Mouse (Mus musculus): ENCODE measurements around the gene D11Wsu47e. TPM values are rescaled to one million over a fixed set of nuclear protein-coding genes. Genes with fewer than 3 reads are reported as not detected.

The D11Wsu47e gene
- polyA plus RNA-seq, 1 experiment from 2014 or later, result 14.6 TPM

GRCm38 (mm10) chr11:113687031-113687430, 2.8 kb downstream of the D11Wsu47e start:
- H3K9me3 ChIP-seq, result no peaks in the 10 kb centered on the region
- WGBS, result 77% methylated on average over 2 of the region's 2 CpGs
- H3K27ac ChIP-seq, result no peak overlapping the region
- H3K4me1 ChIP-seq (replicated peaks), result 0 out of 2 replicates have a peak, but pooled peaks cover 8% of the 10 kb centered on the region
- no peak overlapping the region for H3K4me3 ChIP-seq (replicated peaks)
- no peaks in the 10 kb centered on the region for H3K27me3 ChIP-seq (replicated peaks)
- peaks cover 16% of the 10 kb centered on the region for H3K36me3 ChIP-seq
- no peak overlapping the region for H3K9ac ChIP-seq
- ATAC-seq, result no peak
- no peak overlapping the region for H3K4me2 ChIP-seq (replicated peaks)

- Histone ChIP-seq H3K4me2 (replicated peaks) (no peak overlapping the region), H3K36me3 (peaks cover 41% of the 10 kb centered on the region), H3K27ac (0 out of 2 replicates have a peak overlapping the region, but pooled peaks have one; percentile 42), H3K4me1 (replicated peaks) (0 out of 2 replicates have a peak, but pooled peaks cover 7% of the 10 kb centered on the region), H3K9ac (no peak overlapping the region), H3K27me3 (replicated peaks) (no peaks in the 10 kb centered on the region), H3K4me3 (replicated peaks) (no peak overlapping the region), H3K9me3 (no peaks in the 10 kb centered on the region)
- 88% methylated on average over 12 of the region's 12 CpGs for whole genome bisulfite sequencing
- no peak for ATAC-seq
Measured at GRCm38 (mm10) chr11:113690506-113690905, 6.3 kb downstream of the D11Wsu47e start.

DNA sequence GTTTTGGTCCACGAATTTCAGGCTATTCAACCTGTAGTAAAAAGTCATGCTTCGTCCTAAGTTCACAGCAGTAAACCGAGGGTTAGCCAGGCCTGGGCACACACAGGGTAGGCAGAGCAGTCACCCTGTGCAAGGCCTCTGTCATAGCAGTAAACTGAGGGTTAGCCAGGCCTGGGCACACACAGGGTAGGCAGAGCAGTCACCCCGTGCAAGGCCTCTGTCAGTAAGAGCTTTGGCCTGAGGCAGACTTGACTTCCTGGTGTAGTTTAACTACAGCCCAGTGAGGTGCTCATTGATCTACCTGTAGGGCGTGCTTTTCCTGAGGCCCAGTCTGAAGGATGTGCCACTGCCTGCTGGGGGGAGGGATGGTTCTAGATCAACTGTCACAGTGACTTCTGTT, 7.1 kb downstream of the D11Wsu47e start:
- Histone ChIP-seq H3K36me3 (peaks cover 43% of the 10 kb centered on the region), H3K4me3 (replicated peaks) (no peak overlapping the region), H3K27ac (peak overlapping the region; percentile 42; the same call in 1 of the 2 replicates), H3K27me3 (replicated peaks) (no peaks in the 10 kb centered on the region), H3K9me3 (no peaks in the 10 kb centered on the region), H3K4me2 (replicated peaks) (no peak overlapping the region), H3K9ac (no peak overlapping the region), H3K4me1 (replicated peaks) (0 out of 2 replicates have a peak, but pooled peaks cover 7% of the 10 kb centered on the region)
- ATAC-seq, result peak; percentile 87
- WGBS, result 71% methylated on average over 5 of the region's 5 CpGs

GRCm38 (mm10) chr11:113691851-113692250, 7.6 kb downstream of the D11Wsu47e start:
- no peaks in the 10 kb centered on the region for H3K27me3 ChIP-seq (replicated peaks)
- H3K9me3 ChIP-seq, result no peaks in the 10 kb centered on the region
- no peak overlapping the region for H3K4me3 ChIP-seq (replicated peaks)
- H3K4me2 ChIP-seq (replicated peaks), result no peak overlapping the region
- no peak for ATAC-seq
- 0 out of 2 replicates have a peak, but pooled peaks cover 3% of the 10 kb centered on the region for H3K4me1 ChIP-seq (replicated peaks)
- peak overlapping the region; percentile 42; the same call in 1 of the 2 replicates for H3K27ac ChIP-seq
- 56% methylated on average over 3 of the region's 3 CpGs for WGBS
- peaks cover 43% of the 10 kb centered on the region for H3K36me3 ChIP-seq
- no peak overlapping the region for H3K9ac ChIP-seq

DNA sequence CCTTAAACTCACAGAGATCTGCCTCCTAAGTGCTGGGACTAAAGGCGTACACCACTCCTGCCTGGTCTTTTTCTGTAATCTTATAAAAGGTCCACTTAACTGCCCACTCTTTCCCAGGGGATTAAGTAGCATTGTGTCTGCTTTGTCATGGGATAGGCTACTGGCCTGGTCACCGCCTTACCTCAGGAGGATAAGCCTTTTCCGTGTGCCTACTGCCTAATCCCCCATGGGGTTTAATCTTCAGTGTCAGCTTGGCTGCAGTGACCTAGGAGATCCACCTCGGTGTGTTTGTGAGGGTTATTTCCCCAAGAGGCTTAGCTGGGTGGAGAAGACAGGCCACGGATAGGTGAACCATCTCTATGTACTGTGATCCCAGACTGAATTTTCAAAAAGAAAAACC, 13.4 kb downstream of the D11Wsu47e start:
- 81% methylated on average over 5 of the region's 5 CpGs for WGBS
- H3K27ac ChIP-seq, result no peak overlapping the region
- H3K4me1 ChIP-seq (replicated peaks), result 0 out of 2 replicates have a peak, but pooled peaks cover 3% of the 10 kb centered on the region
- H3K9me3 ChIP-seq, result no peaks in the 10 kb centered on the region
- no peak overlapping the region for H3K9ac ChIP-seq
- no peak overlapping the region for H3K4me3 ChIP-seq (replicated peaks)
- ATAC-seq, result no peak
- H3K27me3 ChIP-seq (replicated peaks), result no peaks in the 10 kb centered on the region
- H3K4me2 ChIP-seq (replicated peaks), result no peak overlapping the region
- peaks cover 23% of the 10 kb centered on the region for H3K36me3 ChIP-seq

DNA sequence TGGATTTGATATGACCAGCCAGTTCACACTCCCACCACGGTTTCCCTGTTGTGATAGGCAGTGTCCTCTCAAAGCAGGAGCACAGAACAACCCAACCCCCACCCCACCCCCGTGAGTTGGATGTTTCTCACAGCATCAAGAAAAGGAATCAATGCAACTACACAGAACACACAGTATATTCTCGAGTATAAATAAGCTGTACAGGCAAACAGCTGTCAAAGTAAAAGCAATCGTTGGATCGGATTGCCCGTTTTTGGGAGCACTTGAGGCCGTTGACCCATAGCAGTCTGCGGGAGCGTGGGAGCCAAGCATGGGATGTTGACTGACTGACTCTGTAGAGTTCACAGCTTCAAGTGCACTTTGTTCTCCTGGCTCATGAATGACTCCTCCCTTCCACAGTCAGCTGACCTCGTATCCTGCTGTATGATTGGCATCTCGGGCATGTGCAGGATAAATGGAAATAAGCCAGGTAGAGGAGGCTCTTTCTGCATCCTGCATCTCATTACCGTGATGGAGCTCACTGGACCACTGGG, 13.9 kb downstream of the D11Wsu47e start:
- no peak overlapping the region for H3K9ac ChIP-seq
- no peaks in the 10 kb centered on the region for H3K9me3 ChIP-seq
- H3K4me2 ChIP-seq (replicated peaks), result no peak overlapping the region
- no peak overlapping the region for H3K27ac ChIP-seq
- no peak overlapping the region for H3K4me3 ChIP-seq (replicated peaks)
- ATAC-seq, result peak; percentile 46; the same call in 1 of the 2 replicates
- H3K27me3 ChIP-seq (replicated peaks), result no peaks in the 10 kb centered on the region
- peaks cover 18% of the 10 kb centered on the region for H3K36me3 ChIP-seq
- WGBS, result 70% methylated on average over 12 of the region's 12 CpGs
- H3K4me1 ChIP-seq (replicated peaks), result 0 out of 2 replicates have a peak, but pooled peaks cover 3% of the 10 kb centered on the region

DNA sequence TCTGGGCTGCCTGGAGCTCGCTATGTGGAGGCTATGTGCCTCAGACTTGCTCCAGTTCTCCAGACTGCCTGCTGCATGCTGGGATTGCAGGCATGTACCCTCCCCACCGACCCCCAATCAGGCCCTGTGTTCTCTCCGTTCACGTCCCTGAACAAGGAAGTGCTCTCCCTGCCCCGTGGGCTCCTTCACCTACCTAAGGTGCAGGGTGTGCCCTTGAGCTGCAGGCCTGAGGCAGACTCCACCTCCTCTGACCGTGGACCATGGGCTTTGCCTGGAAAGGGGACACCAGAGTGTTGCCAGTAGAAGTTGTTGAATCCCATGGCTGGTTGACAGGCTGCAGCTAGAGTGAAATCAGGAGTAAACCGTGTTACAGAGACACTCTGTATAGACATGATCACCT, 15.4 kb downstream of the D11Wsu47e start:
- H3K4me1 ChIP-seq (replicated peaks), result peaks cover 3% of the 10 kb centered on the region; the same call in 1 of the 2 replicates
- H3K9me3 ChIP-seq, result no peaks in the 10 kb centered on the region
- H3K4me2 ChIP-seq (replicated peaks), result no peak overlapping the region
- no peaks in the 10 kb centered on the region for H3K27me3 ChIP-seq (replicated peaks)
- ATAC-seq, result no peak
- no peak overlapping the region for H3K27ac ChIP-seq
- H3K4me3 ChIP-seq (replicated peaks), result no peak overlapping the region
- peaks cover 11% of the 10 kb centered on the region for H3K36me3 ChIP-seq
- no peak overlapping the region for H3K9ac ChIP-seq
- WGBS, result 72% methylated on average over 7 of the region's 7 CpGs

DNA sequence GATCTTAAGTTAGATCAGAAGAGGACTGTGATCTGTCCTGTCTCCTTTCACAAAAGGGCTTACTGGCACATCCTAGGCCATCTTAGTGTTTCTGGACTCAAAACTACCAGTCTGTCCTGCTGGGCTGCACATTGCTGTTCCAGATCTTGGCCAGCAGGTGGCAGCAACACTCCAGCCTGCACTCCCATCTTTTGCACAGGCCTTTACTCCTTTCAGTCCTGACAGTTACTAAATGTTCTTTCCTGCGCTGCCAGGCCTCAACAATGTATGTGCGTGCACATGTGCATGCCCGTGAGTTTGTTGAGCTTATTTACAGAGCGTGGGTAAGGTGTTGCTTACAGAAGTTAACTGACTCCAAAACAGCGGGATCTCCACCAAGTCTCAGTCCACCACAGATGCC, 19.5 kb downstream of the D11Wsu47e start:
- H3K27ac ChIP-seq, result no peak overlapping the region
- H3K36me3 ChIP-seq, result no peaks in the 10 kb centered on the region
- ATAC-seq, result peak; percentile 61
- no peaks in the 10 kb centered on the region for H3K27me3 ChIP-seq (replicated peaks)
- H3K4me2 ChIP-seq (replicated peaks), result no peak overlapping the region
- 28% methylated on average over 5 of the region's 5 CpGs for WGBS
- H3K4me3 ChIP-seq (replicated peaks), result no peak overlapping the region
- H3K9ac ChIP-seq, result no peak overlapping the region
- no peaks in the 10 kb centered on the region for H3K9me3 ChIP-seq
- peaks cover 6% of the 10 kb centered on the region for H3K4me1 ChIP-seq (replicated peaks)

DNA sequence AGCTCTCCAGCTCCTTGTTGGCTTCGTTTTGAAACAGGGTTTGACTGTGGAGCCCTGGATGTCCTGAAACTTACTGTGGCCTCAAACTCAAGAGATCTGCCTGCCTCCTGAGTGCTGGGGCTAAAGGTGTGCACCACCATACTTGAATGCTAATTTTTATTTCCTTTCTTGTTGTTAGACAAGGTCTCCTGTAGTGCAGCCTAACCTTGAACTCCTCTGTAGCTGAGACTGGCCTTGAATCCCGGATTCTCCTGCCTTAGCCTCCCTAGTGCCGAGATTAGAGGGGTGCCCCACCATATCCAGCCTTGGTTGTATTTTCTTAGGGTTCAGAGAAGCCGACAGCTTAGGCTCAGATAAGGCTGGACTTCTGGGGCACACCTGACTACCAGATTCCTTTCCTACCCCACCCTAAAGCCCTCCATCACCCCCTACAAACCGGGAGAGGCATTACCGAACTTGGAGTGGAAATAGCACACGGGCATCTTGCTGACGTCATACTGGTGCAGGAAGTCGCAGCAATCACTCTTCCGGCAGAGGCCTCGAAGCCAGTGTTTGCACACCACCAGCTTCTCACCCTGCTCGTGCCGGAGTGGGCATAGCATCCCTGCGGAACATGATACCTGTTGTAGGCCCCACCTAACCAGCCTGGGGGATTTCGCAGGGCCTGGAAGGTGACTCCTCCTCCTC, 21.9 kb downstream of the D11Wsu47e start:
- no peaks in the 10 kb centered on the region for H3K9me3 ChIP-seq
- no peaks in the 10 kb centered on the region for H3K36me3 ChIP-seq
- no peaks in the 10 kb centered on the region for H3K27me3 ChIP-seq (replicated peaks)
- ATAC-seq, result no peak
- 76% methylated on average over 15 of the region's 15 CpGs for WGBS
- H3K27ac ChIP-seq, result no peak overlapping the region
- no peak overlapping the region for H3K4me2 ChIP-seq (replicated peaks)
- no peak overlapping the region for H3K4me3 ChIP-seq (replicated peaks)
- peaks cover 21% of the 10 kb centered on the region for H3K4me1 ChIP-seq (replicated peaks)
- H3K9ac ChIP-seq, result no peak overlapping the region

DNA sequence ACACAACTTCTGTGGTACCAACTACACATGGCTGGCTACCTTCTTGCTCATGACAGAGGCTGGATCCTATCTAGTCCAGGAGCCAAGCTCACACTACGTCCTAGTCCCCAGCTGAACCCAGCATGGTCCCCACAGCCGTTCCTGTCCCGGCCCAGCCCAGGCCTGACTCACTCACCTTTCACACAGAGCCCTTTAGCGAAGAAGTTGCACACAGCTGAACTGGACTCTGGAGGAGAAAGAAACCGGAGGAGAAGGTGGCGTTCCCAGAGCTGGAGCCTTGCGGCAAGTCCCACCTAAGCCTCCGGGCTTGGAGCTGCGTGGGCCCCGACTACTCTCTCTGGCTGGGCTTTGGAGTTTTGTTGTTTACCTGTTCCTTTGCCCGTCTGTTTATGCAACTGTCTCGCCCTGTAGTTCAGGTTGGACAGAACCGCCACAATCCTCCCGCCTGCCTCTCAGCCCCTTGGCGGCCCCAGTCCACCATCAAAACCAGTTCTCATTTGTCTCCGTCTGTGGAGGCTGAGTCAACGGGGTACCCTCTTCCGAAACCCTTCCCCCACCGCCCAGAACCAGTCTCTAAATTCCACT, 24.5 kb downstream of the D11Wsu47e start:
- ATAC-seq, result 0 out of 2 replicates have a peak, but pooled peaks have one; percentile 19
- Histone ChIP-seq H3K4me3 (replicated peaks) (no peak overlapping the region), H3K9me3 (no peaks in the 10 kb centered on the region), H3K4me1 (replicated peaks) (peaks cover 21% of the 10 kb centered on the region), H3K4me2 (replicated peaks) (no peak overlapping the region), H3K36me3 (no peaks in the 10 kb centered on the region), H3K27ac (no peak overlapping the region), H3K9ac (no peak overlapping the region), H3K27me3 (replicated peaks) (no peaks in the 10 kb centered on the region)
- 54% methylated on average over 19 of the region's 19 CpGs for WGBS

- Histone ChIP-seq H3K9ac (no peak overlapping the region), H3K4me1 (replicated peaks) (peaks cover 21% of the 10 kb centered on the region), H3K4me3 (replicated peaks) (no peak overlapping the region), H3K9me3 (no peaks in the 10 kb centered on the region), H3K4me2 (replicated peaks) (no peak overlapping the region), H3K27ac (no peak overlapping the region), H3K36me3 (no peaks in the 10 kb centered on the region), H3K27me3 (replicated peaks) (no peaks in the 10 kb centered on the region)
- 43% methylated on average over 15 of the region's 15 CpGs for WGBS
- ATAC-seq, result no peak
Measured at GRCm38 (mm10) chr11:113709272-113709671, 25.1 kb downstream of the D11Wsu47e start.

GRCm38 (mm10) chr11:113709731-113710256, 25.6 kb downstream of the D11Wsu47e start, which contains the start of gene Cpsf4l:
TSS of gene Cpsf4l (minus strand) at chr11:113710017.
- Histone ChIP-seq H3K4me1 (replicated peaks) (peaks cover 21% of the 10 kb centered on the region), H3K9me3 (no peaks in the 10 kb centered on the region), H3K27ac (peak within 1 kb of the TSS; percentile 75), H3K9ac (peak within 1 kb of the TSS; percentile 44), H3K4me3 (replicated peaks) (no peak within 1 kb of the TSS), H3K27me3 (replicated peaks) (no peaks in the 10 kb centered on the region), H3K36me3 (no peaks in the 10 kb centered on the region), H3K4me2 (replicated peaks) (peak within 1 kb of the TSS; percentile 33; the same call in 1 of the 2 replicates)
- WGBS, result 20% methylated on average over 11 of the region's 11 CpGs
- ATAC-seq, result 0 out of 2 replicates have a peak, but pooled peaks have one; percentile 42
